Mouse (Mus musculus): ENCODE data around the gene Dzip1.

DNA sequence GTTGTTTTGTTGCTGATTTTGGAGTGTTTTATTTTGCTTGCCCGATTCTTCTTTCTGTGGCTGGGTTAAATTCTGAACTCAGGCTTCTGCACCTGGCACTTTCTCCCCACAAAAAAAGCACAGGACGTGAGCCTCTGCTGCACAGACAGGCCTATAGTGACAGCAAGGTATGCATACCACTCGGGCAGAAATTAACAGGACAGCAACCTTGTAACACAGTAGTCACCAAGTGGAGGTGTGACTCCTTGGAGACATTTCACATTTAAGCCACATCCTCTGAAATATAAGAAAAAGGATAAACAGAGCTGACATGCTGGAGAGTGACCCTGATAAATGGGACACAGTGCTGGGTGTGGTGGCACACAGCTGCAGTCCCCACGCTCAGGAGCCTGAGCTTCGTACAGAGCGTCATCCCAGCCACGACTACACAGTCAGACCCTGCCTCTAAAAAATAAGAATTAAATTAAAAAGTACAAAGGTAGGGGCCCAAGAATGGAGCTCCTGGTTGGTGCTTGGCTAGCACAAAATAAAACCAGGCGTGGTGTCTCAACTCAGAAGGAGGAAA is 86.6 kb downstream of the Dzip1 start:
- TF ChIP-seq POLR2A (IDR thresholded peaks at IDR 0.05; ENCODE audit: low read depth, low read length): no peak
- no peak for TF ChIP-seq CTCF (conservative IDR thresholded peaks at IDR 0.05; ENCODE audit: insufficient read depth, insufficient read length, low read depth, low read length)

Measured in kidney, adult 2 months (tissue).